Mouse (Mus musculus): ENCODE data around the gene Sp2.

GRCm38 (mm10) chr11:96996773-96997379 lies 14.1 kb upstream of the Sp2 start:
- no peak for TF ChIP-seq CTCF (IDR thresholded peaks at IDR 0.05; ENCODE audit: insufficient read depth, low read depth, low read length)
- TF ChIP-seq POLR2A (IDR thresholded peaks at IDR 0.05; ENCODE audit: insufficient read depth, low read depth, low read length) = no peak
